Mouse (Mus musculus): ENCODE measurements at regions not wholly inside any gene's neighbourhood (a gene's known extent, or its start where the extent isn't known, plus 50 kb on each side); places are given as distances from the start of the nearest gene placed in this dataset.

DNA sequence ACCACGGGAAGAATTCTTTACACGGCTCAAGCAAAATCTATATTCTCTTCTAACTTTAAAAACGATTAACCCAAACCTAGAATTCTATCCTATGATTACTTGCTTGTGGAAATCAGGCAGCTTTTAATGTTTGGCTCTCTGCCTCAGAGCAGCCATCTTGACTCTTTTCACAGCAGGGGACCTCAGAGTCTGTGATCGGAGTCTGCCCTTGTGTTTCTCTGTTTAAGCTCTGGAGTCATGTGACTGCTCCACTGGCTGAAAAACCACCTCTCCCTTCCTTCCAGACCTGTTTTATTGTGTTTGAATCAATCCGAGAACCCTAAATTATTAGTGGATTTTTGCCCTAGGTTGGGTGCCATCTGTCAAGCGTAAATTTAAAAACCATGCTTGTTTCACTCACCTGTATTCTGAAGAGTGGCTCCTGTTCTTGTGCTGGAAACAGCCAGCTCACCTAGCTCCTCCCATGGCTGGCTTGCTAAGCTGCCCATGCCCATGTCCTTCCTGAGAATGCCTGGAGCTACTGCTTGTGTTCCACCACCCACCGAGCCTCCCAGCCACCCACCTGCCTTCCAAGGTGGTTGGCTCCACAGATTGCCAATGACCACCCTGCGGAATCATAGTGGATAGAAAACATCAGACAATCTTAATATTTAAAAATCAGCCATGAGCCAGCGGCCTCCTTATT lies 62.6 kb downstream of the Perp start:
- peak in 1 of 2 experiments; percentile 11 for DNase-seq

DNA sequence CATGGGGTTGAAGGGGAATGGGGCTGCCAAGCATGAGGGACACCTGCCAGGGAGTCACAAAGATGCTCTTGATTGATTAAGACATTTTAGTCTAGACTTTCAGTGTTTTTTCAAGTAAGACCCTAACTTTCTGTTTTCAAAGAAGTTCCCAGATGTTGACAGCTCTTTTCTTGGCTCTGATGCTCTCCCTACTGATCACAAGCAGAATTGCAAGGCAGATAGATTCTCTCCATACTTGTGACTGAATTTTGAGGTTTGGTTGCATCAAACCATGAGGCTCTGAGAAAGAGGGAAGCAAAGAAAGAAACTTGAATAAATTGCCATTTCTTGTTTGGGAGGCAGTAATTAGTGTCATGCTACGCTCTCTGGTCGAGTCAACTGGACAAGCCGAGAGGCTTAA lies 64.5 kb downstream of the Perp start:
- DNase-seq: no peak

DNA sequence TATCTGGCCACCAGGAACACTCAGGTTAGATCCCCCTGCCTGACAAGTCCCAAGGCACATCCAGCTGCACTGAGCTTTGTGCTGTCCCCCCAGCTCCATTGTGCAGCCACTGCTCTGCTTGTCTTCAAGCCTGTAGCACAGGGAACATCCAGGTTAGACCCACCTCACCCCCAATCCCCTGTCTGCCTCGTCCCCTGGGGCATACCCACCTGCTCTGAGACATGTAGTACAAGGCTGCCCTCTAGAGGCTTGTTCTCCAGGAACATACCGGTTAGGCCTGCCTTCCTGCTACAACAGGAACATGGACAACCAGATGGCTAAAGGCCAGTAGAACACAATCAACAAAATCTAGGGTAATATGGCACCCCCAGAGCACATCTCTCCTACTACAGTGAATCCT lies 66.1 kb downstream of the Perp start:
- DNase-seq: peak; percentile 22 to 33

DNA sequence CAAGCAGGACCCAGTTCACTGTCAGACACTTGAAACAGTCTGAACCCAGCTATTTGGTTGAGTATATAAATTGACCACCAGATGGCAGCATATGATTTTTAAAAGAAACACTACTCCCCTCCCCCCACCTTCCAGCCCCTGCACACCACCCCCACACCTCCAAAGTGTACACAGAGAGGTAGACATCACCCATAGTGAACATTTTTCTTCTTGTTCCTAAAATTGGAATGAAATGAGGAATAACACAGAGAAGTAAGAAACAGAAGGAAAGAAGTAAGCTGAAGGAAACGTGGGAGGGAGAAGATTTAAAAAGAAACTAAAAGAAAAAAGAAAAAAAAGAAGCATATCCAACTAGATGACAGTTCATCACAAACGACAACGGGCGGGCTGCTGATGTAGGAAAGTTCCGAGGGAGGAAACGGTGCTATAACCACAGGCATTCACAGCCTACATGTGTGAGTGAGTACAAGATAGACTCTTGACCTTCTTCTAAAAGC lies 72.3 kb downstream of the Perp start:
- peak; percentile 21 to 30 for DNase-seq

DNA sequence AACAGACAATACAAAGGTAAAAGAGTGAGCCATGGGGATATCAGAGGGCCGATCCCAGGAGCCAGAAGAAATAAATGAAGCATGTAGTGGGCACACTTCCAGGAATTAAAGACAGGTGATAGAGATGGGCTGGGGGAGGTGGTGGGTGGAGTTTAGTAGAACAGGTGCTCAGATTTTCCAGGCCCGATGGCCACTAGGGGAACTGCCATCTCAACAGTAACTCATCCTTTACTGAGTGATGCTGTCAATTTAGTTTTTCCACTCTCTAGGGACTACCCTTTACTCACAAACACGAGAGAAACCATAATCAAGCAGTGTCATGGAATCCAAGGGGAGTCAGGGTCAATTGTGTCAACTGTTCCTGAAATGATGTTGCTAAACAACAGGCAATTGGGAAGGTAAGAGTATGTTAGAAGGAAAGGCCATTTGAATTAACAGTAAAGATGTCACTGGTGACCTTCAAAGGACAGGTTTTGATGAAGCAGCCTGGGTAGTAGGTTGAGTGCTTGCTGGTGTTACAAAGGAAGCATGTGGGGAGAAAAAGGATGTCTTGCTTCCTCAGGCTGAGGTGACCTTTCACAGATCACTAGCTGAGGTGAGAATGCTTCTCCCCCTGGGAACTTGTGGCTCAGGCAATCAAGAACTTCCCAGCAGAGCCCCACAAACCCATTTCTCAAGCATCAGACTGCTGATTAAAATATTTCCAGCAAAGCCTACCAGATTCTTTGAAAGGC lies 78.4 kb downstream of the Perp start:
- no peak for DNase-seq

DNA sequence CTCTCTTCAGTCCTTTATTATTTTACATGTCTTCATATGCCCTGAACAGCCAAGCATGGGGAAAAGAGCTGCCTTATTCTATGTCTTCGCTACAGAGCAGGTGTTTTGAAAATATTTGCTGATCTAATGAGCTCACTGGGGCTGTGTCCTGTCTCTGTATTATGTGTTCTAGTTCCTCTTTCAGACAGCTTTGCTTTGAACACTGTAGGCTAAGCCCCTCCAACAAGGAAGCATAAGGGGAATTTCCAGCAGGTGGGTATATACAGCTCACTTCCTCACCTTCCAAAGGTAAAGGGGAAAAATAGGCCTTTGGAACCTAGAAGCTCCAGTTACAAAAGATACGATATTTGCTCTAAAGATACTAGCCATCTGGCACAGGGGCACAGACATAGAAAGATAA lies 83.0 kb downstream of the Perp start:
- DNase-seq: no peak

DNA sequence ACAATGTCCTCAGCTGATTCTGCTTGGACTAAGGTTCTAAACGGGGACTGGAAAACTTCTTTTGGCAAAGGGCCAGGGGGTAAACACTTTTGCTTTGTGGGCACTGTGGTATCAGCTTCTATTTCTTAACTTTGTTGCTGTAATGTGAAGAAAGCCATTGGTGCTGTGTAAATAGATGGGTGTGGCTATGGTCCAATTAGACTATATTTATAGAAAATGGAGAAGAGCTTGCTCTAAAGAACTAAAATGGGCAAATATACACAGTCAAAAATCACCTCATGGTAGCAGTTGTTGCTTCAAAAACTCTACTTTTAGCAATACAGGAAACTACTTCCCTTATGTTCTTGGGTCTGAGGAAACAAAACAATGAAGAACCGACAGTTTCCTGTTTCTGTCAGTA lies 84.1 kb downstream of the Tnfaip3 start:
- DNase-seq: no peak

DNA sequence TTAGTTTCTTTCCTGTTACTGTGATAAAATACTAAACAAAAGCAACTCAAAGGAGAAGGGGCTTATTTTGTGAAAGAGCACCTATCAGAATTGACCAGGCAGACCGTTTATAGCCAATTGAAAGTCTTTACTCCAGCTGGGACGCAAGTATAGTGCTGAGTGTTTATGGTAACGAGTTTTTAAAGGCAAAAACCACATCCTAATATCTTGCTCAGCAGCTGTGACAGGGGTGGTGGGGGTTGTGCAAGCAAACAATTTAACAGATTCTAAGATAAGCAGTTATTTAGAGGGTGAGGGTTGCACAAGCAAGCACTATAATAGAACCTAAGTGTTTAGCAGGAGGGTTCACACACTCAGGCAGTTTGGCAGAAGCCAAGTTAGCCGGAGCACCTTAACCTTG lies 74.0 kb downstream of the Tnfaip3 start:
- no peak for DNase-seq

DNA sequence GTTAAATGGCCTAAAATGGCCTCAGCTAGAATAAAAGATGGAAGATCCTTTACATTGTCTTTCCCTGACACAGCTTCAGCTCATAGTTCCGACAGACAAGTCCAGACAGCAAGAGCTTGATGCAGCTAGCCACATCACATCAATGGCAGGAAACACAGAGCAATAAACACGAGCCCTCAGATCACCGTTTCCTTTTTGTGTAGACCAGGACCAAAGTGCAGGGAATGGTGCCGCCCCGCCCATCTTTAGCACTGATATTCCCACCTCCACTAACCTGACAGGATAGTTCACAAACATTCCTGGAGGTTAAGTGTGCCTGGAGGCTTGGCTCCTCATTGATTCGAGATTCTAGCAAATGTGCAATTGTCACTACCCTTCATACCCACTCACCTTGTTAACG lies 73.5 kb downstream of the Tnfaip3 start:
- DNase-seq: no peak

DNA sequence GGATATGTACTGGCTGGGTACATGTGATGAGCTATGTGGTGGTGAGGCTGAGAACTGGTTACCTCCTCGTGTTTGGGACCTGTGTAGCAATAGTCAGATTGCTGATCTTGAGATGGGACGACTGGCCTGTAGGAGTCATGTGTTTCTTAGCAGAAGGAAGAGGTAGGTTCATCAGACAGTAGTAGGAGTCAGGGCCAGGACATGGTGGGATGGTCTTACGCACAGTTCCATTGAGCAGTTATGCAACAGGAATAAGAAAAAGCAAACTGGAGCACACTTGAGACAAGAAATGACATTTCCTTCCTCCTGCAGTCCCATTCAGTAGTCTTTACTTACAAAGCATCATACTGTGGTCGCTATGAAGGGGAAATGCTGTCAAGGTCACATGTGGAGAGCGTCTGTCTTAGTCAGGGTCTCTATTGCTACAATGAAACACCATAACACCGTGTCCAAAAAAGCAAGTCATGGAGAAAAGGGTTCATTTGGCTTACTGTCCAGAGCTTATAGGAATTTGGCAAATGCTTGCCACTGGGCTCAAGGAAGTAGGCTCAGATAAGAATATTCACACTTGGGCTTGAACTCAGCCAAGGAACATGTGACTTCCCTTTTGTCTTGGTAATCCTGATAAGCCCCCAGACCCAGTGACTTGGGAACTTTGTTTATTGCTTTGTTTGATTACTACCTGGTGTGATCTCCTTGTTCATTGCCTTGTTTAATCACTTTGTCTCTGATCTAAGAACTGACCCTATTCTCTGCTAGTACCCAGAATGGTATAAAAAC lies 72.0 kb downstream of the Tnfaip3 start:
- DNase-seq: no peak

DNA sequence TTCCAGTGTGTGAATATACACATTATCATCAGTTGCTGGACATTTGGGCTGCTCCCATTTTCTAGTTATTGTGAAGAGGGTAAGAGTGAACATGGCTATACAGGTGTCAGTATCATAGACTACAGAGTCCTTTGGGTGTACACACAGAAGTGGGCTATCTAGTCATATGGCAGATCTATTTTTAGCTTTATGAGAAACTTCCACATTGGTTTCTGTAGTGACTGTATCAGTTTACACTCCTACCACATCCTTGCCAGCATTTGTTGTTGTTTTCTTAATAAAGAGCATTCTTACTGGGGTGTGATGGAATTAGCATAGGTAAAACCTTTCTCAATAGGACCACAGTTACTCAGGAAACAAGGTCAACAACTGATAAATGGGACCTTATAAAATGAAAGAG lies 68.7 kb downstream of the Tnfaip3 start:
- no peak for DNase-seq
